Mouse (Mus musculus) ovary, adult 10 weeks (tissue): ENCODE results near the gene Xcl1. TPM values are rescaled to one million over a fixed set of nuclear protein-coding genes. Genes with fewer than 3 reads are reported as not detected.

Experiments used
- polyA plus RNA-seq: library from polyadenylated mRNA; stranded (reverse); fragments of 350-450 nt; fragmentation: Illumina TruSeq; extraction: RNeasy Lipid Tissue Mini Kit (QIAGEN cat#74804); gene quantifications from one replicate; pipeline ENCODE4 v1.2.3, GENCODE M21; 2014

Gene Xcl1
- not detected for polyA plus RNA-seq

DNA sequence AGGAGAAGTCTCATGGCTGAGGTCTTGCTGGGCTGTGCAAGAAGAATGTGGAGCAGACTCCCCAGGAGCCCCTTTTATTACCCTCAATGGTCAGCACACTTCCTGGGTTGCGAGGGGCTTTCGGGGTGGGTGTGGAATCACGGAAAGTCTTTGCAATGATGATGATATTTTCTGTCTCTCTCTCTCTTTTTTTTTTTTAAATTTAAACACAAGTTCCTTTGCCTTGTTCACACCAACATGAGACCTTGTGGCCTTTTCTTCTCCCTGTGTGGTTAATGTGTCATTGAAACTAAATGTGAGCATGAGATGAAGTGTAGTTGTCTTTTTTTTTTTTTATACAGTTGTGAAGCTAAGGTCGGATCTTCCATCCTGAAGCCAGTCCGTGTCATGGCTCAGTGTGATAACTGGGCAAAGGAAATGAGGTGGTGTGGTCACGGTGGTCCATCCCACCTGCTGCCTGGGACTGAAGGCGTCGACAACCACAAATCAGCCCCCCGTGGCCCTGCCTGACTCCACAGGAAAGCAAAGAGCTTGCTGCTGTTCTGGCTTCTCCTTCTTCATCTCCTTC, at the start of gene Xcl1:
TSS of gene Xcl1 (minus strand) at position 51 of the 568 bp plus-strand sequence.

Other genes starting within 250 kb of the Xcl1 start
- gene Dpt, start 138.9 kb downstream of the Xcl1 start, polyA plus RNA-seq: 109 TPM
- not detected for gene Tbx19, start 225.2 kb upstream of the Xcl1 start, polyA plus RNA-seq